Mouse (Mus musculus) neural tube, embryonic 14.5 days (tissue): ENCODE results near the gene Krtap26-1. TPM values are rescaled to one million over a fixed set of nuclear protein-coding genes. Genes with fewer than 3 reads are reported as not detected.

Experiments
- ATAC-seq: fragments of 200-750 bp; cut with Nextera tagmentation; 2 replicates; pipeline ENCODE4 v1.8.0; 2017; ENCODE audit warnings: low read depth, mild to moderate bottlenecking, moderate TSS enrichment, moderate library complexity
- H3K27ac ChIP-seq: fragments of 300-500 bp; sonication (generic); 2 replicates; pipeline ENCODE4 v1.5.1; 2014; ENCODE audit warnings: low read depth, mild to moderate bottlenecking, control low read depth, low read length, moderate library complexity, mixed read lengths
- H3K27me3 ChIP-seq: fragments of 300-500 bp; sonication (generic); 2 replicates; pipeline ENCODE4 v1.6.1; 2014; ENCODE audit warnings: low read length; ENCODE audit not compliant: control insufficient read depth, insufficient read depth
- H3K36me3 ChIP-seq: fragments of 300-500 bp; sonication (generic); 2 replicates; pipeline ENCODE4 v1.6.1; 2014; ENCODE audit warnings: low read length, mixed read lengths; ENCODE audit not compliant: control insufficient read depth, insufficient read depth
- H3K4me1 ChIP-seq: fragments of 300-500 bp; sonication (generic); 2 replicates; pipeline ENCODE4 v1.6.1; 2014; ENCODE audit warnings: low read length; ENCODE audit not compliant: control insufficient read depth, insufficient read depth
- H3K4me2 ChIP-seq: fragments of 300-500 bp; sonication (generic); 2 replicates; pipeline ENCODE4 v1.6.1; 2014; ENCODE audit warnings: mild to moderate bottlenecking, low read depth, low read length, control low read depth
- H3K4me3 ChIP-seq: fragments of 300-500 bp; sonication (generic); 2 replicates; pipeline ENCODE4 v1.5.1; 2014; ENCODE audit warnings: low read depth, low read length, control low read depth, mixed read lengths
- H3K9ac ChIP-seq: fragments of 300-500 bp; sonication (generic); replicated peaks from 2 replicates; pipeline ENCODE4 v1.6.1; 2014; ENCODE audit warnings: low read depth, mild to moderate bottlenecking, control low read depth, low read length, mixed read lengths
- H3K9me3 ChIP-seq: fragments of 300-500 bp; sonication (generic); 2 replicates; pipeline ENCODE4 v1.6.1; 2016; ENCODE audit warnings: low read length; ENCODE audit not compliant: control insufficient read depth
- WGBS: fragments of 180-500 bp; shearing (Covaris S2); extraction: QIAGEN DNeasy Blood & Tissue Kit; methylation state at CpG from one replicate; pipeline ENCODE4 v1.1.7; 2014; 5-methylcytosine and 5-hydroxymethylcytosine counted together
- polyA plus RNA-seq: library from polyadenylated mRNA; unstranded; fragments of >200 nt; fragmentation: Nextera tagmentation; extraction: Ambion mirVana; gene quantifications from 2 replicates; pipeline ENCODE4 v1.2.1, GENCODE M21; 2014

Gene Krtap26-1
- polyA plus RNA-seq = not detected in 2 replicates

DNA sequence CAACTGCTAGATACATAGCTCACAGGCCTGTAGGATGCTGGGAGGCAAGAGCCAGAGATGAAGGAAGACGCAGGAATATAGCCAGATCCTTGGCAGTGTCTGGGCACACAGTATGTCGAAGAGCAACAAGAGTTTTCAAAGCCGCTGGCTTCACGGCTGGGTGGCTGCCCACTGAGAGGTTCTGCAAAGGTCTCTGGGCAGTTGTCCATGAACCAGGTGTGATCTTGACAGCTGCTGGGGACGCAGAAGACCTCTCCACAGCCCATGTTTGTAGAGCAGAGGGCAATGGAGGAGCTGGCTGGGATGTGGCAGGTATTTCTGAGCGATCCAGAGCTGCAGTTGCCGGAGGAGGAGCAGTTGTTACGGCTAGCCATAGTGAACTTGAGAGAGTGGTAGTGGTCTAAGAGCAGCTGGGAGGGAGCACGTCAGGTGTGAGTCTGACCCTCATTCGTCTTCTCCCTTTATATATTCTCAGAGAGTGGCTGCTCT lies at the start of gene Krtap26-1:
Gene Krtap26-1, minus strand, starts transcription at position 439 of the 489 bp plus-strand sequence.
- no peak within 1 kb of the TSS for H3K4me3 ChIP-seq
- no peaks in the 10 kb centered on the region for H3K9me3 ChIP-seq
- no peak within 1 kb of the TSS for H3K4me2 ChIP-seq
- no peaks in the 10 kb centered on the region for H3K4me1 ChIP-seq
- H3K27me3 ChIP-seq = no peaks in the 10 kb centered on the region
- H3K36me3 ChIP-seq = no peaks in the 10 kb centered on the region
- H3K27ac ChIP-seq = no peak within 1 kb of the TSS
- no peak within 1 kb of the TSS for H3K9ac ChIP-seq
- 82% methylated on average over 10 of the region's 10 CpGs for WGBS
- ATAC-seq = no peak

DNA sequence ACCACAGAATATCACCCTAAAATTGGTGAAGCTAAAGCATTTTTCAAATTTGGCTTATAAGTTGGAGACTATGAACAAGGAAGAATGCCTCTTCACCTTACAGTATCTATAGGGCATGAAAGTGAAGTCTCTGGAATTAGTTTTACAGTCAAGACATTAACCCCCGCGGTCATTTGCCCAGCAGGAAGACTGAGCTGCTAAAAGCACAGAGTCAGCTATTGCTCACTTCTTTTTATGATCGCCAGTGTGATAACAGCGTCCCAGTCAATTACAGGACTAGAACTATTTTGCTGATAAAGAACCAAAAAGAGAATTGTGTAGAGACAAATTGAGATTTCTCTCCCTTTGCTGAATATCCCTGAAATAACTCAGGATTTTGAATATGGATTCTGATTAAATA lies 48.7 kb upstream of the Krtap26-1 start:
- Histone ChIP-seq H3K4me3 (no peak overlapping the region), H3K9ac (no peak overlapping the region)

DNA sequence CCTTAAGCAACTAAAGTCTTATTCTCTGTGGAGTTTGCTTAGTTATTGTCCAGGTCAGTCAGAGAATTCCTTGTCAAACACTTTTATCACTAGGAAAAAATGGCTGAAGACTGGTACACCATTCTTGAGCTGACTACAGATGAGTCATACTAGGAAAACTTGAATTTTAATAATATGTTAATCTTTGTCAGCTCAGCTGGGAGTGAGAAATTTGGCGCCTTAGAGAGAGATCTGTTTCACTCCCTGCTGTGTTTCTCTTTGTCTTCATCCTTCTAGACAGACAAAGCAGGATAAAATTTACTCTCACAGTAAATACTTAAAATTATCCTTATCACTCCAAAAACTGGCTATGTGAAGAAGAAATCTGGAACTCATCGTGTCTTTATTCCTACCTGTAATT lies 33.7 kb upstream of the Krtap26-1 start:
- no peak overlapping the region for H3K27ac ChIP-seq
- WGBS = 43% methylated on average over 2 of the region's 2 CpGs
- no peak overlapping the region for H3K4me2 ChIP-seq
- H3K27me3 ChIP-seq = no peaks in the 10 kb centered on the region
- no peaks in the 10 kb centered on the region for H3K36me3 ChIP-seq
- H3K9ac ChIP-seq = no peak overlapping the region
- no peaks in the 10 kb centered on the region for H3K9me3 ChIP-seq
- no peak overlapping the region for H3K4me3 ChIP-seq
- no peak for ATAC-seq
- H3K4me1 ChIP-seq = no peaks in the 10 kb centered on the region

More for the DNA sequence above, 48.7 kb upstream of the Krtap26-1 start:
- Histone ChIP-seq H3K4me2 (no peak overlapping the region), H3K27me3 (no peaks in the 10 kb centered on the region), H3K4me1 (no peaks in the 10 kb centered on the region), H3K36me3 (no peaks in the 10 kb centered on the region), H3K27ac (no peak overlapping the region), H3K9me3 (no peaks in the 10 kb centered on the region)
- no peak for ATAC-seq
- 64% methylated on average over 4 of the region's 4 CpGs for WGBS

DNA sequence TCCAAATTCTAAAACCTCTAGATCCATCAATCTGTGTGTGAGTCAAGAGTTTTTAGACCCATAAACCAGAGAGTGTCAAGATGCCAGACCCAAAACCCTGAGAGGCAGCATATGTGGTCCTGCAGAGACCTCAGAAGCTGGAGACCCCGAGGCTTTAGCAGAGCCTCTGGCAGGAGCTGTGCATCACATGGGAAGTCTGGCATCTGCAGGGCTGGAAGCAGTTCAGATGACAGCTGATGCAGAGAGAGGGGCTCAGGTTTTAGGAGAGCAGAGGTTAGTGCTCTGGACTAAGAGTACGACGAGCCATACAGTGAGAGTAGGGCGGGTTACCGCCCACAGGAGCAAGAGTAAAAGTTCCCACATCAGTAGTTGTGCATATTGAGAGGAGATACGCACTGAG lies 31.5 kb upstream of the Krtap26-1 start:
- 87% methylated on average over 6 of the region's 6 CpGs for WGBS
- ATAC-seq = no peak

DNA sequence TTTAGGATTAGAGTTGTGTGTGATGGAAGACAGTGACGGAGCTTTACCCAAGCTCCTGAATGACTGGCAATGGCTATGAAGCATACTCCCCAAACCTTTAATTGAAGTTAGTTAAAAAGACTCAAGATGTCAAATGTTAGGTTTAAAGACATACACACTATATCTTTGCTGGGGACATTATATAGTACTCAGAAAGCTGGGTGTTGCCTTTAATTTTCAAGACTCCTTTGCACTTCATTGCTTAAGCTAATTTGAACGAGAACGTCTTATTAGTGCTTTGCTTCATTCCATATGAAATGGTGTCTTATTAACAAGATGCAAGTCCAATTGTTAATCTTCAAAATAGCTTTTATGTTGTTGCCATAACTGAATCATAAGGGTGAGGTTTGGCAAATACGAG lies 24.0 kb upstream of the Krtap26-1 start, which contains the start of gene Krtap27-1:
Gene Krtap27-1, minus strand, starts transcription at position 101 of the 400 bp plus-strand sequence.
- H3K27me3 ChIP-seq = no peaks in the 10 kb centered on the region
- no peak within 1 kb of the TSS for H3K4me3 ChIP-seq
- ATAC-seq = no peak
- H3K9ac ChIP-seq = no peak within 1 kb of the TSS
- no peaks in the 10 kb centered on the region for H3K36me3 ChIP-seq
- no peak within 1 kb of the TSS for H3K27ac ChIP-seq
- 94% methylated on average over 4 of the region's 4 CpGs for WGBS
- H3K4me1 ChIP-seq = no peaks in the 10 kb centered on the region
- H3K4me2 ChIP-seq = no peak within 1 kb of the TSS
- H3K9me3 ChIP-seq = no peaks in the 10 kb centered on the region

More for the DNA sequence above, 31.5 kb upstream of the Krtap26-1 start:
- no peaks in the 10 kb centered on the region for H3K36me3 ChIP-seq
- no peaks in the 10 kb centered on the region for H3K27me3 ChIP-seq
- H3K4me1 ChIP-seq = no peaks in the 10 kb centered on the region
- no peak overlapping the region for H3K27ac ChIP-seq
- H3K9me3 ChIP-seq = no peaks in the 10 kb centered on the region
- H3K9ac ChIP-seq = no peak overlapping the region
- H3K4me2 ChIP-seq = no peak overlapping the region
- H3K4me3 ChIP-seq = no peak overlapping the region

DNA sequence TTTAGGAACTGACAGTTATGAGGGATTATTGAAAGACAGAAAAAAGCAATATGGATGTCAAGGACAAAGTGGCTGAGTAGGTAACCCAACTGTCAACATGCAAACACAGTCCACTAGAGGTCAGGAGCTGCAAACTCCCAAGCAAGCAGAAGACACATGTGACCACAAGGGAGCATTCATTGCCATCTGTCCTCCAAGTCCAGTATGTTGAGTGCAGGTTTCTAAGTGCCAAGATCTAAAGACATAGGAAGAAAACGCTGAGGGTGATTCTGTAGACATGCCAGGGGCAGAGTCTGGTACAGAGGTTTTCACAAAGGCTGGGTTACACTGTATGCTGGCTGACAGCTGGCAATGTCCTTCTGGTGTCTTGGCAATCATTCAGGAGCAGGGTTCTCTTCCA lies 9.8 kb upstream of the Krtap26-1 start:
- H3K9me3 ChIP-seq = no peaks in the 10 kb centered on the region
- no peak overlapping the region for H3K27ac ChIP-seq
- no peak overlapping the region for H3K4me3 ChIP-seq
- no peaks in the 10 kb centered on the region for H3K27me3 ChIP-seq
- no peaks in the 10 kb centered on the region for H3K4me1 ChIP-seq
- H3K36me3 ChIP-seq = no peaks in the 10 kb centered on the region
- ATAC-seq = peak; percentile 34; the same call in 1 of the 2 replicates
- H3K4me2 ChIP-seq = no peak overlapping the region
- 57% methylated on average over 1 of the region's 1 CpGs for WGBS
- no peak overlapping the region for H3K9ac ChIP-seq

DNA sequence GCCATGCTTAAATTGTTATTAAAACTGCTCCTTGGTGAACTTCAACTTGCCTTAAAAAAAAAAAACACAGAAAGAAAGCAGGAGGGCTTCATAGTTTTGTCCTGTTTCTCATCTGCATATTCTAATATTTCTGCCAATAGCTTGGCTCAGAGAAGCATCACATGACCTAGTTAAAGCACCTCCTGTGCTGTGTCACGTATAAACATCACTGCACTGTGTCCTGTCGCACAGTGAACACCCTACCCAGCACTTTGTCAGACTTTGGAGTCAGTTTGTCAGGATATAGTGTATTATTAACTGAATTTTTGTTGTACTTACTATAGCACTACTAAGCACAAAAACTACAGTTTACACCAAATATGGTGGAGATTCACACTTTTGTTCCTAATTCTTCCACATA lies 4.4 kb upstream of the Krtap26-1 start:
- no peak overlapping the region for H3K4me3 ChIP-seq
- no peaks in the 10 kb centered on the region for H3K4me1 ChIP-seq
- no peak for ATAC-seq

DNA sequence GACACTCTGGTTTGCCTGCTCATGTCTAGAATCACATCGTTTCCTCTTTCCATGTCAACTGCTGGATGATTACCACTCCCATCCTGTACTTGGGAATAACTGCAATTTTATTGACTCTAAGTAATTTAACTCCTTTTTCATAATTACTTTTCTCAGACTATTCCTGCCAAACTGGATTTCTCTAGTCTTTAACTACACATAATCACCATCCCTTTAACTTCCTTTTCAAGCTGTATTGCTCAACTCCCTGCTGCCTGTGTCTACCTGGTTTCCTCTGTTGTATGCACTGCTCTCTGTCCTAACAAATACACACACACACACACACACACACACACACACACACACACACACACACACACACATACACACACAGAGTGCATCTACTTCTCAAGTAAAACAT lies 3.5 kb upstream of the Krtap26-1 start:
- Histone ChIP-seq H3K9me3 (no peaks in the 10 kb centered on the region), H3K4me3 (no peak overlapping the region), H3K27ac (no peak overlapping the region), H3K9ac (no peak overlapping the region), H3K4me1 (no peaks in the 10 kb centered on the region), H3K27me3 (no peaks in the 10 kb centered on the region), H3K36me3 (no peaks in the 10 kb centered on the region), H3K4me2 (no peak overlapping the region)
- 84% methylated on average over 1 of the region's 1 CpGs for WGBS
- no peak for ATAC-seq

More for the DNA sequence above, 4.4 kb upstream of the Krtap26-1 start:
- no peak overlapping the region for H3K9ac ChIP-seq
- no peaks in the 10 kb centered on the region for H3K27me3 ChIP-seq
- H3K36me3 ChIP-seq = no peaks in the 10 kb centered on the region
- no peak overlapping the region for H3K4me2 ChIP-seq
- no peak overlapping the region for H3K27ac ChIP-seq
- WGBS = 67% methylated on average over 2 of the region's 2 CpGs
- no peaks in the 10 kb centered on the region for H3K9me3 ChIP-seq

DNA sequence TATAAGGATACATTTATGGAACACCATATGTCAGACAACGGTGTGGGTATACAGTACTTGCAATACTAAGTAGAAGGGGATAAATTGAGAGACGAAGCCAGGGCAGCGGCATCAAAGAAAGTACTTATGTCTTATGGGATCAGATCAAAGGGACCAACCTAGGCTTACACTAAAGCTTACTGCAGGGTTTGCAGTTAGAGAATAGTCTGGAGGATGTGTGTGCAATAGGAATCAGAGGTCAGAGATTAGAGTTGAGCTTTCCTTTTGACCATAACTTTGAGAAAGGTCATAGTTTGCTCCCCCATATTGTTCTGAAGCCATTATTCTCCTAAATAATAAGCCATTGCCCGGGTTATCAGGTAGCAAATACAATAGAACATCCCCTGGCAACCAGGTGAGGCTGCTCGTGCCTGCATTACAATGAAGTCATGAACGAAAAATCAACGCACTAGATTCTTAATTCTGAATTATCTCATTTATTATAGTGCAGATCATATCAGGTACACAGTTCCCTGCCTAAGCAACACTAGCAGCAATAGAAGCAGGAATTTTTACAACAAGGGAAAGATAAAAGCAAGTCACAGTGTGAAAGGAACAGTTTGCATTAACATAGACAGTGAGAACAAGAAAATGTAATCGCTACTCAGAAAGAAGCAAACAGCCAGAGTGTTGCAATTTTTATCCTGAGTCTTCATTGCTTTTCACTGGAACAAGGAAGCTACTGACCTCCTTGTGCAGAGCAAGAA lies 1.1 kb downstream of the Krtap26-1 start:
- no peaks in the 10 kb centered on the region for H3K27me3 ChIP-seq
- no peak for ATAC-seq
- WGBS = 84% methylated on average over 8 of the region's 8 CpGs
- no peak overlapping the region for H3K9ac ChIP-seq
- no peaks in the 10 kb centered on the region for H3K9me3 ChIP-seq
- H3K4me3 ChIP-seq = no peak overlapping the region
- H3K4me2 ChIP-seq = no peak overlapping the region
- no peak overlapping the region for H3K27ac ChIP-seq
- no peaks in the 10 kb centered on the region for H3K36me3 ChIP-seq
- no peaks in the 10 kb centered on the region for H3K4me1 ChIP-seq
